Mouse (Mus musculus) liver, postnatal 0 days (tissue): Measurements from ENCODE around the gene Bves. TPM values are rescaled to one million over a fixed set of nuclear protein-coding genes. Genes with fewer than 3 reads are reported as not detected.
A peak's percentile ranks its signal among the peaks of the same experiment; 100 is the strongest.

Experiments
- ATAC-seq: fragments of 200-750 bp; cut with Nextera tagmentation; 2 replicates; pipeline ENCODE4 v1.8.0; 2017; ENCODE audit warnings: mild to moderate bottlenecking, moderate library complexity
- DNase-seq: peaks from one replicate; pipeline ENCODE4 v3.0.0-alpha.2; 2016
- H3K27ac ChIP-seq: fragments of 300-500 bp; sonication (generic); 2 replicates; pipeline ENCODE4 v1.5.1; 2014; ENCODE audit warnings: antibody characterized with exemption, moderate library complexity, mild to moderate bottlenecking, low read depth
- H3K27me3 ChIP-seq: fragments of 300-500 bp; sonication (generic); 2 replicates; pipeline ENCODE4 v1.6.1; 2014; ENCODE audit warnings: low read length, control low read depth, mixed read lengths; ENCODE audit not compliant: insufficient read depth
- H3K36me3 ChIP-seq: fragments of 300-500 bp; sonication (generic); replicated peaks from 2 replicates; pipeline ENCODE4 v1.6.1; 2014; ENCODE audit warnings: mild to moderate bottlenecking, control low read depth, low read length, moderate library complexity, mixed read lengths; ENCODE audit not compliant: insufficient read depth
- H3K4me1 ChIP-seq: fragments of 300-500 bp; sonication (generic); 2 replicates; pipeline ENCODE4 v1.6.1; 2014; ENCODE audit warnings: antibody characterized with exemption, mild to moderate bottlenecking, control low read depth; ENCODE audit not compliant: insufficient read depth
- H3K4me2 ChIP-seq: fragments of 300-500 bp; sonication (generic); 2 replicates; pipeline ENCODE4 v1.6.1; 2014; ENCODE audit warnings: low read depth, mild to moderate bottlenecking, low read length, moderate library complexity, mixed read lengths
- H3K4me3 ChIP-seq: fragments of 300-500 bp; sonication (generic); 2 replicates; pipeline ENCODE4 v1.5.1; 2014; ENCODE audit warnings: low read depth, low read length
- H3K9ac ChIP-seq: fragments of 300-500 bp; sonication (generic); replicated peaks from 2 replicates; pipeline ENCODE4 v1.6.1; 2014; ENCODE audit warnings: mild to moderate bottlenecking, moderate library complexity
- H3K9me3 ChIP-seq: fragments of 300-500 bp; sonication (generic); 2 replicates; pipeline ENCODE4 v1.6.1; 2016; ENCODE audit warnings: mild to moderate bottlenecking, control low read depth, low read length, mixed read lengths
- CTCF ChIP-seq: sonication (generic); IDR thresholded peaks from 2 replicates; pipeline ENCODE4 v1.5.1; 2016; ENCODE audit warnings: antibody characterized with exemption, low read depth
- EP300 ChIP-seq: IDR thresholded peaks from 2 replicates; pipeline ENCODE4 v1.6.1; 2016; ENCODE audit warnings: antibody characterized with exemption, low read depth, mild to moderate bottlenecking
- WGBS: fragments of 180-500 bp; shearing (Covaris S2); extraction: QIAGEN DNeasy Blood & Tissue Kit; methylation state at CpG from one replicate; pipeline ENCODE4 v1.1.7; 2014; ENCODE audit not compliant: insufficient replicate concordance; 5-methylcytosine and 5-hydroxymethylcytosine counted together
- polyA plus RNA-seq: library from polyadenylated mRNA; unstranded; fragments of >200 nt; fragmentation: Nextera tagmentation; extraction: Ambion mirVana; gene quantifications from 2 replicates; pipeline ENCODE4 v1.2.1, GENCODE M21; 2015

Bves gene
- polyA plus RNA-seq, 1 experiment from 2014 or later: 0.05 TPM

DNA sequence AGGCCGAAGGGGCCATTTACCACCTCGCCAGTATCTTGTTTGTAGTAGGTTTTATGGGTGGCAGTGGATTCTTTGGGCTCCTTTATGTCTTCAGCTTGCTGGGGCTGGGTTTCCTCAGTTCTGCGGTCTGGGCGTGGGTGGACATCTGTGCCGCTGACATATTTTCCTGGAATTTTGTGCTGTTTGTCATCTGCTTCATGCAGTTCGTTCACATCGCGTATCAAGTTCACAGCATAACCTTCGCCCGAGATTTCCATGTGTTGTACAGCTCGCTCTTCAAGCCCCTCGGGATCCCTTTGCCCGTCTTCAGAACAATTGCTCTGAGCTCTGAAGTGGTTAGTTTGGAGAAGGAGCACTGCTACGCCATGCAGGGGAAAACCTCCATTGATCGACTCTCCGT is 20.7 kb upstream of the Bves start:
- Histone ChIP-seq H3K4me3 (no peak overlapping the region), H3K4me1 (no peaks in the 10 kb centered on the region), H3K27me3 (no peaks in the 10 kb centered on the region), H3K9me3 (no peaks in the 10 kb centered on the region), H3K36me3 (no peaks in the 10 kb centered on the region), H3K9ac (no peak overlapping the region), H3K27ac (no peak overlapping the region), H3K4me2 (no peak overlapping the region)
- TF ChIP-seq EP300 (no peak), CTCF (no peak)
- DNase-seq: no peak
- 84% methylated on average over 16 of the region's 16 CpGs for WGBS
- ATAC-seq: no peak

DNA sequence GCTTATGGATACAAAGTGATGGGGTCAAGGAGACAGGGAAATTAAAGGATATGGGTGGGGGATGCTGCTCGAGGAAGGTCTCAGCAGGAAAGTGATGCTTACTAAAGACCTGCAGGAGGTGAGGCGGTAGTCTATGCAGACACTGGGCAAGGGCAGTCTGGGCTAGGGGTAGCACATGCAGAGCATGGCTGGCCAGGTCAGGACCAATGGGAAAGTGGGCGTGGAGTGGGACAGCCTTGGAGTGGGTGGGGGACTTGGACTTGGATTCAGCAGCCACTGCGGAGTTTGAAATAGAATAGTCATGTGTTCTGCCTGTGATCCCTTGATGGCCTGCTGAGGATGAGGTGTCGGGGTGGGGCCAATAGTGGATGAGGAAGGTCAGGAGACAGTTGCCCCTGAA is 16.6 kb upstream of the Bves start:
- no peaks in the 10 kb centered on the region for H3K4me1 ChIP-seq
- WGBS: 75% methylated on average over 5 of the region's 5 CpGs
- H3K27ac ChIP-seq: no peak overlapping the region
- no peak overlapping the region for H3K9ac ChIP-seq
- ATAC-seq: no peak
- no peak for DNase-seq
- H3K36me3 ChIP-seq: no peaks in the 10 kb centered on the region
- TF ChIP-seq EP300 (no peak), CTCF (no peak)
- H3K27me3 ChIP-seq: no peaks in the 10 kb centered on the region
- H3K9me3 ChIP-seq: no peaks in the 10 kb centered on the region
- no peak overlapping the region for H3K4me3 ChIP-seq
- H3K4me2 ChIP-seq: no peak overlapping the region

DNA sequence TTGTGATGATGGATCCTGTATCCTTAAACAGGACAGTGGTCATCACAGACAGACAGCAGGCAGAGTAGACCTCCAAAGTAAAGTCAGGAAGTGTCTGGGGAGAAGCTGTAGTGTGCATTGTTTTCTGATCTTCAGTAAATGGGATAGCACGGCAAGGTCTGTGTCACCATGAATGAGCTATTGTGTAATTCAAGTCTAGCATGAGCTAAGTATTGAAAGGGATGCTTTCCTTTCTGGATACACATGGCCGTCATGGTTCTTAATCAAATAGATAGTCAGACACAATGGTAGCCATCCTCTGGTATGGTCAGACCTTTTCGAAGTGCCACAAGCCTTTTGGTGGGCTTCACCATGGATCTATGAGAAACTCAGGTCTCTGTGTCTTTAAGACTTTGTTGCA is 15.3 kb upstream of the Bves start:
- TF ChIP-seq CTCF (no peak), EP300 (no peak)

DNA sequence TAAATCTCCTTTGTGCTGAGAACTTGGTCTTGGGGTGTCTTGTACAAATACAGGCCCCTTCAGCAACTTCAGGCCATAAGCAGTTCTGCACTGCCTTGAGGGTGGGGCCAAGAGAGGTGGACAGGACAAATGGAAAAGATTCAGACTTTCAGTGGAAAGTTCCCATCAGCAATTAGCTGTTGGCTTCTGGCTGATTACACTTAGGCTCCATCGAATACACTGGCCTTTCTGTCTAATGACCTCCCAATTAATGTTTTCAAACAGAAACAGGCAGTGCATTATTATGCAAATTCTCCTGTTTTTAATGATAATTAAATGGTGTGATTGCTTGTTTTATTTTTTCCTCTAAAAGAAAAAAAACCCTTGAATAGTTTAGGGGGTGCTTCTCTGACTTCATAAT is 11.4 kb upstream of the Bves start:
- no peak overlapping the region for H3K4me3 ChIP-seq
- no peaks in the 10 kb centered on the region for H3K36me3 ChIP-seq
- H3K27ac ChIP-seq: no peak overlapping the region
- WGBS: 72% methylated on average over 1 of the region's 1 CpGs
- no peak overlapping the region for H3K4me2 ChIP-seq
- H3K4me1 ChIP-seq: no peaks in the 10 kb centered on the region
- DNase-seq (no peak), ATAC-seq (no peak)
- H3K9me3 ChIP-seq: no peaks in the 10 kb centered on the region
- no peak for TF ChIP-seq EP300
- no peak for TF ChIP-seq CTCF
- no peaks in the 10 kb centered on the region for H3K27me3 ChIP-seq
- H3K9ac ChIP-seq: no peak overlapping the region

More for the DNA sequence above, 15.3 kb upstream of the Bves start:
- Histone ChIP-seq H3K36me3 (no peaks in the 10 kb centered on the region), H3K4me1 (no peaks in the 10 kb centered on the region), H3K4me3 (no peak overlapping the region), H3K27me3 (no peaks in the 10 kb centered on the region), H3K4me2 (no peak overlapping the region), H3K9me3 (no peaks in the 10 kb centered on the region), H3K27ac (no peak overlapping the region), H3K9ac (no peak overlapping the region)
- ATAC-seq (no peak), DNase-seq (no peak)
- WGBS: 65% methylated on average over 3 of the region's 3 CpGs

DNA sequence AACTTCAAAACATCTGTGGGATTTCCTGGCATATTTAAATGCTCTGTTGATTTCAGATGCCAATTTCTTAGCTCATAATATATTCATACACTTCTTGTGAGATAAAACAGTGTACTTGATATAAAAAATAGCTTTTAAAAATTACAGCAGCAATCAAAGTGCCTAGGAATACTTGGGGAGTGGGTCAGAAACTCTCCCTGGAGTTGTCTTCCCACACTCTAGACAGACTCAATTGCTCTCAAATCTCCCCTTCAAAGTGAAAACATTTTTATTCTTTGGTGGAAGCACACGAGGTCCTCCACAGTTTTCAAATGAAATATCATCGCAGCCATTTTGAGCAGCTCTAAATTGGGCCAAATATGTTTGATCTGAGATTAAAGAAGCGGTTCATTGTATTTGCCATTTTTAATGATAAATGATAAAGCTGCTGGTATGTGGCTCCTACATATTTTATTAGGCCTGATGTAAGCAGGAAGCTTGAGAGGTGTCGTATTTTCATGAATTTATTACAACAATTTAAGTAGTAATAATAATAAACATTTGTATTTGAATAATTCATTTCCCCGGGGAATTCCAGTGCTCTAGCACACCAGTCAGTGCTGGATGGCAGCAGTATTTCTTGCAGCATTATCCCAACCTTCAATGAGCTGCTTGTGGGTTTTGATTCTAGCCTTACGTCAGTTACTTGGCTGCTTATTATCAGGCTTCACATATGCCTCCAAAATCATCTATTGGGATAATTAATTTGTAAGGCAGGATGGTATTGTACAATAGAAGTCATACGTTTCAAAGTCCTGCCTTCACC is 7.2 kb upstream of the Bves start:
- no peaks in the 10 kb centered on the region for H3K36me3 ChIP-seq
- no peaks in the 10 kb centered on the region for H3K4me1 ChIP-seq
- H3K9me3 ChIP-seq: no peaks in the 10 kb centered on the region
- no peak overlapping the region for H3K27ac ChIP-seq
- TF ChIP-seq CTCF (no peak), EP300 (no peak)
- H3K4me2 ChIP-seq: no peak overlapping the region
- no peak for DNase-seq
- no peaks in the 10 kb centered on the region for H3K27me3 ChIP-seq
- 76% methylated on average over 7 of the region's 7 CpGs for WGBS
- no peak for ATAC-seq
- no peak overlapping the region for H3K4me3 ChIP-seq
- no peak overlapping the region for H3K9ac ChIP-seq

DNA sequence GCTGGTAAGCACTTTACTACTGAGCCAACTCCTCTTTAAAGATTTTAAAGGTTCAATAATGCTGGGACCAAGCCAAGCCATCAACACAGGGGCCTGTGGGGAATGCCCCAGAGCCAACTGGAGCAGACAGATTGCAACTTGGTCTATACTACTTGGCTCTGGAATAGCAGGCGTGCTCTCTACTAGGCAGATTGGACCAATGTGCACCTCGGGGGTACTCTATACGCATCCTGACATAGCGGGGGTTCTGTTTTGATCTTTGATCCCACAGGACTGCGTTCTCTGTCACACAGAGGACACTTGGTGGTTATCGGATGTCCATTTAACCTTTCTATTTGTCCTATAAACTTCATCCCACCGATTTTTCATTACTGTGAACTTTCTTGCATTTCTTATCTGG is 647 bp upstream of the Bves start:
- DNase-seq: no peak
- peak; percentile 38; the same call in 1 of the 2 replicates for ATAC-seq
- Histone ChIP-seq H3K9me3 (no peaks in the 10 kb centered on the region), H3K36me3 (no peaks in the 10 kb centered on the region), H3K9ac (no peak overlapping the region), H3K4me2 (peak overlapping the region; percentile 91), H3K27me3 (peaks cover 23% of the 10 kb centered on the region), H3K4me1 (no peaks in the 10 kb centered on the region), H3K27ac (no peak overlapping the region), H3K4me3 (peak overlapping the region; percentile 51; the same call in 1 of the 2 replicates)
- 36% methylated on average over 7 of the region's 7 CpGs for WGBS
- no peak for TF ChIP-seq CTCF
- no peak for TF ChIP-seq EP300
